Mouse (Mus musculus): ENCODE results near the gene Prom1. TPM values are rescaled to one million over a fixed set of nuclear protein-coding genes. Genes with fewer than 3 reads are reported as not detected.

The Prom1 gene
- total and polyA plus RNA-seq, 3 experiments: not detected

DNA sequence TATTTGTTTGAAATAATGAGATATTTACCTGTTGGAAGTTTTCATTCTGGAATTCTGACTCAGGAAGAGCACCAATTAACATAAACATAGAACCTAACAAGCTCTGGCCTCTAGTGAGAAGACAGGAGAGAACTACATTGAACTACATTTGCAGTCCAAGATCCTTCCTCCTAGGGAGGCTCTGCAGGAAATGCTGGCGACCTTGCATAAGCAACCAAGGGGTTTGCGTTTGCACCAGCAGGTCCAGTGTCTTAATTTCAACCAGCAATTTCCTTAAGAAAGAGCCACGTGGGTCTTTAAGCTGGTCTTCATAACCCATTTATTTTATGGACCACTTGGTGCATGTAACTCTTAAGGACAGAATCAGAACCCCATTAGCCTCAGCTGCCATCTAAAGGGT lies 28.2 kb downstream of the Prom1 start:
- Histone ChIP-seq H3K36me3 (ENCODE audit: control insufficient read depth in 1 of 2, insufficient read depth in 2 of 2, low read length in 2 of 2) (no peaks in the 10 kb centered on the region), H3K9me3 (replicated peaks; ENCODE audit: insufficient read depth, low read length) (no peaks in the 10 kb centered on the region), H3K27ac (ENCODE audit: control insufficient read depth, low read depth, low read length) (no peak overlapping the region), H3K4me3 (ENCODE audit: control insufficient read depth in 1 of 2, insufficient read depth in 1 of 2, low read depth in 2 of 2, low read length in 2 of 2) (no peak overlapping the region), H3K4me1 (ENCODE audit: control insufficient read depth in 1 of 2, insufficient read depth in 2 of 2, low read length in 2 of 2) (no peaks in the 10 kb centered on the region), H3K9ac (ENCODE audit: control insufficient read depth, low read depth, low read length, poor library complexity, severe bottlenecking) (no peak overlapping the region), H3K27me3 (ENCODE audit: control insufficient read depth in 1 of 2, insufficient read depth in 2 of 2, low read length in 2 of 2) (no peaks in the 10 kb centered on the region), H3K79me2 (ENCODE audit: control insufficient read depth, insufficient read depth, low read length, poor library complexity) (no peaks in the 10 kb centered on the region)
- no peak for DNase-seq (ENCODE audit: low read depth, low spot score)
- TF ChIP-seq MEF2A (IDR thresholded peaks at IDR 0.05; ENCODE audit: extremely low read depth, insufficient replicate concordance, low read depth, low read length, poor library complexity, severe bottlenecking): no peak
- no peak for TF ChIP-seq ZC3H11A (IDR thresholded peaks at IDR 0.05; ENCODE audit: low read depth, low read length)
- no peak for TF ChIP-seq CHD1 (IDR thresholded peaks at IDR 0.05; ENCODE audit: low read depth, low read length)
- no peak for TF ChIP-seq RAD21 (IDR thresholded peaks at IDR 0.05; ENCODE audit: low read depth, low read length)
- TF ChIP-seq GATA1 (IDR thresholded peaks at IDR 0.05; ENCODE audit: low read depth, low read length): no peak
- no peak for TF ChIP-seq ZNF384 (IDR thresholded peaks at IDR 0.05; ENCODE audit: low read depth, low read length)
- TF ChIP-seq TAL1 (IDR thresholded peaks at IDR 0.05; ENCODE audit: low read length): no peak
- TF ChIP-seq ZKSCAN1 (IDR thresholded peaks at IDR 0.05; ENCODE audit: low read depth, low read length): no peak
- no peak for TF ChIP-seq MYB (IDR thresholded peaks at IDR 0.05; ENCODE audit: low read depth, low read length)
- TF ChIP-seq KAT2A (conservative IDR thresholded peaks at IDR 0.05; ENCODE audit: low read depth, low read length): no peak
- TF ChIP-seq ETS1 (IDR thresholded peaks at IDR 0.05; ENCODE audit: low read depth, low read length): no peak
- TF ChIP-seq MAX (IDR thresholded peaks at IDR 0.05; ENCODE audit: low read length): no peak
- TF ChIP-seq POLR2AphosphoS2 (IDR thresholded peaks at IDR 0.05; ENCODE audit: low read length): no peak
- no peak for TF ChIP-seq USF1 (IDR thresholded peaks at IDR 0.05; ENCODE audit: low read depth, low read length)
- TF ChIP-seq E2F4 (IDR thresholded peaks at IDR 0.05; ENCODE audit: borderline replicate concordance, low read depth, low read length): no peak
- TF ChIP-seq USF2 (IDR thresholded peaks at IDR 0.05; ENCODE audit: borderline replicate concordance in 1 of 2, insufficient read depth in 1 of 2, low read depth in 1 of 2, low read length in 2 of 2): no peak
- no peak for TF ChIP-seq RCOR1 (IDR thresholded peaks at IDR 0.05; ENCODE audit: low read depth, low read length)
- no peak for TF ChIP-seq JUND (IDR thresholded peaks at IDR 0.05; ENCODE audit: low read depth, low read length)

DNA sequence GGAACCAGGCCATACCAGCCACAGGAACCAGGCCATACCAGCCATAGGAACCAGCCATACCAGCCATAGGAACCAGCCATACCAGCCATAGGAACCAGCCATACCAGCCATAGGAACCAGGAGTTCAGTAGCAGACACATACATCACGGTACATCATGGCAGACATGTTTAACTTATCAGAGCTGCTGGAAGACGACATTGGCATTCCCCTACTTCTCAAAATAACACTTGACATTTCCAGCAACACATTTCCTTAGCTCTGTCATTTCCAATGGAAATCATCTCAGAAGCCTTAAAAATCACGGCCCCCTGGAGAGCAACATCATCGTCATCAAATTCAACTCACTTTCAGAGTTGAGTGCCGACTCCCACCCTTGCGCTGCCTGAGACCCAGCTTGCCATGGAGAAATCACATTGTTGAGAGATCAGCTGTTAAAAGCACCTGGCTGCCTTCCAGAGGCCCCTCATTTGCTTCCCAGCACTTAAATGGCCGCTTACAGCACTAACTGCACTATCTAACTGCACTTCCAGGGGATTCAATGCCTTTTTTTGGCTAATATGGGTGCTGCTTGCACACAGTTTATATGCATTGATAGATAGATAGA lies 31.2 kb downstream of the Prom1 start:
- no peak for TF ChIP-seq TCF12 (IDR thresholded peaks at IDR 0.05; ENCODE audit: low read depth, low read length)
- no peak for TF ChIP-seq RCOR1 (IDR thresholded peaks at IDR 0.05; ENCODE audit: low read depth, low read length)
- TF ChIP-seq USF2 (IDR thresholded peaks at IDR 0.05; ENCODE audit: borderline replicate concordance in 1 of 2, insufficient read depth in 1 of 2, low read depth in 1 of 2, low read length in 2 of 2): no peak
- no peak for TF ChIP-seq GABPA (IDR thresholded peaks at IDR 0.05; ENCODE audit: low read depth, low read length)
- H3K27ac ChIP-seq (ENCODE audit: control insufficient read depth, low read depth, low read length): no peak overlapping the region
- H3K4me1 ChIP-seq (ENCODE audit: control insufficient read depth in 1 of 2, insufficient read depth in 2 of 2, low read length in 2 of 2): no peaks in the 10 kb centered on the region
- no peaks in the 10 kb centered on the region for H3K9me3 ChIP-seq (replicated peaks; ENCODE audit: insufficient read depth, low read length)
- no peaks in the 10 kb centered on the region for H3K27me3 ChIP-seq (ENCODE audit: control insufficient read depth in 1 of 2, insufficient read depth in 2 of 2, low read length in 2 of 2)
- H3K9ac ChIP-seq (ENCODE audit: control insufficient read depth, low read depth, low read length, poor library complexity, severe bottlenecking): no peak overlapping the region
- DNase-seq (ENCODE audit: low read depth, low spot score): no peak
- no peaks in the 10 kb centered on the region for H3K36me3 ChIP-seq (ENCODE audit: control insufficient read depth in 1 of 2, insufficient read depth in 2 of 2, low read length in 2 of 2)
- H3K4me3 ChIP-seq (ENCODE audit: control insufficient read depth in 1 of 2, insufficient read depth in 1 of 2, low read depth in 2 of 2, low read length in 2 of 2): no peak overlapping the region
- no peaks in the 10 kb centered on the region for H3K79me2 ChIP-seq (ENCODE audit: control insufficient read depth, insufficient read depth, low read length, poor library complexity)
